9 mouse cellular contexts compared by ENCODE assay signal in genomic region chr8:108536911-108537351, GRCm38 (mm10).
DNase-seq lines count a peak whose midpoint lies in the region; ATAC-seq and TF ChIP-seq lines count a peak whose summit lies in the region.
"Had no signal": no experiment of that assay in that cellular context is flagged by ENCODE, and none has a peak within 500 bp of the region (broad histone marks: within the 10 kb centered on the region; RNA-seq: fewer than 3 reads in every experiment).

No protein-coding gene starts in this region.

- peak; percentile 95 for DNase-seq in brain, embryonic 14.5 days (ENCODE audit: low read depth)
- peak; percentile 57 for DNase-seq in forebrain, embryonic 11.5 days (ENCODE audit: low spot score)
- DNase-seq in layer of hippocampus, adult 2 months (ENCODE audit: low spot score in 2 of 2), result peak in 1 of 2 experiments; percentile 21
- no peak for DNase-seq in gastrocnemius, postnatal 36 days
- DNase-seq in heart, postnatal 14 days, result no peak
- DNase-seq: lung, adult 18-20 months had no signal

- intact Hi-C loops in gastrocnemius, postnatal 36 days (cut with DNase I), result no loop called here
- intact Hi-C loops in heart, postnatal 14 days (cut with DNase I), result no loop called here

- no peaks in the 10 kb centered on the region for H3K36me3 ChIP-seq in forebrain, embryonic 11.5 days (ENCODE audit: control insufficient read depth, insufficient read depth, low read length)
- H3K36me3 ChIP-seq in neural tube, embryonic 15.5 days, result no peaks in the 10 kb centered on the region

- no peak for TF ChIP-seq CTCF in brain, embryonic 14.5 days (IDR thresholded peaks at IDR 0.05; ENCODE audit: borderline replicate concordance, extremely low read depth, insufficient read depth, insufficient read length)
- TF ChIP-seq CTCF in layer of hippocampus, adult 2 months (conservative IDR thresholded peaks at IDR 0.05), result no peak

- no peaks in the 10 kb centered on the region for H3K9me3 ChIP-seq in forebrain, embryonic 11.5 days (ENCODE audit: control insufficient read depth, low read length)
- no peaks in the 10 kb centered on the region for H3K9me3 ChIP-seq in neural tube, embryonic 15.5 days (replicated peaks)

- no peak overlapping the region for H3K4me2 ChIP-seq in forebrain, embryonic 11.5 days (ENCODE audit: low read depth, low read length, severe bottlenecking)
- H3K4me2 ChIP-seq in neural tube, embryonic 15.5 days, result peak overlapping the region; percentile 64

- H3K27me3 ChIP-seq in forebrain, embryonic 11.5 days (ENCODE audit: control insufficient read depth, insufficient read depth, low read length), result no peaks in the 10 kb centered on the region
- H3K27me3 ChIP-seq in neural tube, embryonic 15.5 days (replicated peaks), result no peaks in the 10 kb centered on the region

- H3K4me1 ChIP-seq in forebrain, embryonic 11.5 days (replicated peaks; ENCODE audit: control insufficient read depth, insufficient read depth, low read length), result peaks cover 12% of the 10 kb centered on the region
- peaks cover 38% of the 10 kb centered on the region for H3K4me1 ChIP-seq in neural tube, embryonic 15.5 days

- WGBS in forebrain, embryonic 11.5 days, result 50% methylated on average over 15 of the region's 15 CpGs
- WGBS in neural tube, embryonic 15.5 days, result 25% methylated on average over 15 of the region's 15 CpGs

- no peak for ATAC-seq in forebrain, embryonic 11.5 days (replicated peaks; ENCODE audit: low FRiP score)
- no peak for ATAC-seq in neural tube, embryonic 15.5 days (ENCODE audit: low FRiP score)
- ATAC-seq in erythroblast, adult 5-6 weeks (replicated peaks; ENCODE audit: low FRiP score, poor library complexity, severe bottlenecking), result no peak

- TF ChIP-seq POLR2A in brain, embryonic 14.5 days (IDR thresholded peaks at IDR 0.05; ENCODE audit: borderline replicate concordance, extremely low read depth, insufficient read depth, insufficient read length, poor library complexity, severe bottlenecking), result no peak

- no peak overlapping the region for H3K4me3 ChIP-seq in forebrain, embryonic 11.5 days (ENCODE audit: low read depth, low read length)
- peak overlapping the region; percentile 45 for H3K4me3 ChIP-seq in layer of hippocampus, adult 2 months
- H3K4me3 ChIP-seq in neural tube, embryonic 15.5 days (replicated peaks), result peak overlapping the region; percentile 39
- H3K4me3 ChIP-seq: myocyte had no signal

- no peak overlapping the region for H3K27ac ChIP-seq in forebrain, embryonic 11.5 days (ENCODE audit: low read depth, low read length)
- no peak overlapping the region for H3K27ac ChIP-seq in layer of hippocampus, adult 2 months
- peak overlapping the region; percentile 83 for H3K27ac ChIP-seq in neural tube, embryonic 15.5 days (replicated peaks)

- no peak overlapping the region for H3K9ac ChIP-seq in forebrain, embryonic 11.5 days (ENCODE audit: low read length)
- peak overlapping the region; percentile 43 for H3K9ac ChIP-seq in neural tube, embryonic 15.5 days (replicated peaks)

Comparison
In these comparisons a context has a peak if more than half of its experiments do, and no peak if none do; other contexts are left out.
1. DNase-seq: peak in brain, embryonic 14.5 days (single experiment) and forebrain, embryonic 11.5 days (single experiment); none in gastrocnemius, postnatal 36 days (0 of 2) and heart, postnatal 14 days (0 of 2).